Mouse (Mus musculus): ENCODE data around the gene Large2.

Large2 gene

DNA sequence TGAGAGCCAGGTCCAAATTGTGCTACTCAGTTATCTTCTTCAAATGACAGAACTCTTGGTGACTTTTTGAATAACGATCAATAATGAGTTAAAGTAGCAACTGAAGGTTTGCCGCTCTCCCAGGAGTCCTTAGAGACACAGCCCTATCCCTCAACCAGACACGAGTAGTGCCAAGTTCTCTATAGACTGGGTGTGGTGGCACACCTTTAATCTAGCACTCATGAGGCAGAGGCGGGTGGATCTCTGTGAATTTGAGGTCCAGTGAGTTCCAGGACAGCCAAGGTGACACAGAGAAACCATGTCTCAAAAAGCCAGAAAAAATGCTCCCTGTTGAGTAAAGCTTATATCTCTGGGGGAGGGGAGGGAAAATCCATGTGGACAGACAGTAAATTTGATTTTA lies 47.1 kb downstream of the Large2 start:
- DNase-seq (ENCODE audit: low read depth, low spot score): no peak

DNA sequence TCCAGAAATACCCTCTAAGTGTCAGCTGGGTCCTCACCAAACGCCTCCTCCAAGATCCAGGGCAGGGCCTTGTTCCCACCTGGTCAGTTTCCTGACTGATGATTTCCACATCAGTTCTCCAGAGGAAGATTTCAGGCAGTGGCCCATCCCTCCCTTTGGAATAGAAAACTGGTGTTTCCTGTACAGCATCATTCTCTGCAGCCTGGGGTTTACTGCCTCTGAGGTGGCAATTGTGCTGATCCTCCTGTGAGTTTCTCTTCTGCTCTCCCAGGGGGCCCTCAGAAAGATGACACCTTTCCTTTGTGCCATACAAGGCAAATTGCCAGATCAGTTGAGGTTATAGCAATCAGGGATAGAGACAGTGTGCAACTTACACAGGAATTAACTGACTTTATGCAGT lies 48.4 kb downstream of the Large2 start:
- DNase-seq (ENCODE audit: low read depth, low spot score): no peak

DNA sequence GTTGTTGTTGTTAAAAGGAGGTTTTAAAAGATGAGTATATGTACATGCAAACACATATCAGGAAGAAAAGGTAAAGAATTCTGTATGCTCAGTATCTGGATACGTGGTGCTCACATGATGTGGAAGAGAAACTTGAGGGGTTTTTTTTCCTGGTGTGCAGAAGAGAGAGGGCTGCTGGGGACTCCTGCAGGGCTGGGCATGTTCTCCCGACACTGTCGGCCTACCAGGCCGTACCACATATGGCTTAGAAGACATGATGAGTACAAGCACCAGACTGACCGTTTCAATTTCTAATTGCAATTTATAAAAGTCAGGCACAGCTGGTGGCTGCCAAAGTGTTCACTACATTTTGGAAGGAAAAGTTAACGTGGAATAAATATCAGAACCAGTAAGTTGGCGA lies 49.0 kb downstream of the Large2 start:
- DNase-seq (ENCODE audit: low read depth, low spot score): no peak

GRCm38 (mm10) chr2:92322669-92323068 lies 52.0 kb downstream of the Large2 start:
- no peak for DNase-seq (ENCODE audit: low read depth, low spot score)

GRCm38 (mm10) chr2:92317228-92317627 lies 57.4 kb downstream of the Large2 start:
- no peak for DNase-seq (ENCODE audit: low read depth, low spot score)

- no peak for DNase-seq (ENCODE audit: low read depth, low spot score)
These were observed 58.0 kb downstream of the Large2 start for GRCm38 (mm10) chr2:92316652-92317051.

All from mesoderm, embryonic 11.5 days (tissue).